Mouse (Mus musculus): ENCODE data around the gene Serpina3b. TPM values are rescaled to one million over a fixed set of nuclear protein-coding genes. Genes with fewer than 3 reads are reported as not detected.

Serpina3b gene
- polyA plus RNA-seq, 1 experiment from 2014 or later, result 0.05 TPM

GRCm38 (mm10) chr12:104131041-104131440 lies 3.2 kb downstream of the Serpina3b start:
- H3K4me1 ChIP-seq (replicated peaks; ENCODE audit: control insufficient read depth, insufficient read depth), result no peaks in the 10 kb centered on the region
- H3K27ac ChIP-seq (replicated peaks), result no peak overlapping the region
- no peak overlapping the region for H3K4me2 ChIP-seq (replicated peaks; ENCODE audit: low read depth)
- ATAC-seq (ENCODE audit: low FRiP score, low TSS enrichment) (no peak), DNase-seq (ENCODE audit: low spot score) (no peak)
- TF ChIP-seq EP300 (optimal IDR thresholded peaks at IDR 0.05), result no peak
- TF ChIP-seq CTCF (IDR thresholded peaks at IDR 0.05; ENCODE audit: low read depth), result no peak
- no peak overlapping the region for H3K9ac ChIP-seq (ENCODE audit: low read length)
- H3K27me3 ChIP-seq (ENCODE audit: control insufficient read depth, insufficient read depth, low read length), result no peaks in the 10 kb centered on the region
- H3K36me3 ChIP-seq (ENCODE audit: control insufficient read depth, insufficient read depth, low read length), result no peaks in the 10 kb centered on the region
- no peaks in the 10 kb centered on the region for H3K9me3 ChIP-seq (ENCODE audit: control insufficient read depth, low read length)
- no peak overlapping the region for H3K4me3 ChIP-seq (ENCODE audit: low read depth, low read length)

- H3K4me3 ChIP-seq (ENCODE audit: low read depth, low read length), result no peak overlapping the region
- H3K4me1 ChIP-seq (replicated peaks; ENCODE audit: control insufficient read depth, insufficient read depth), result no peaks in the 10 kb centered on the region
- TF ChIP-seq CTCF (IDR thresholded peaks at IDR 0.05; ENCODE audit: low read depth) (no peak), EP300 (optimal IDR thresholded peaks at IDR 0.05) (no peak)
- no peak overlapping the region for H3K27ac ChIP-seq (replicated peaks)
- no peaks in the 10 kb centered on the region for H3K36me3 ChIP-seq (ENCODE audit: control insufficient read depth, insufficient read depth, low read length)
- no peak for ATAC-seq (ENCODE audit: low FRiP score, low TSS enrichment)
- no peak for DNase-seq (ENCODE audit: low spot score)
- no peaks in the 10 kb centered on the region for H3K9me3 ChIP-seq (ENCODE audit: control insufficient read depth, low read length)
- no peaks in the 10 kb centered on the region for H3K27me3 ChIP-seq (ENCODE audit: control insufficient read depth, insufficient read depth, low read length)
- no peak overlapping the region for H3K4me2 ChIP-seq (replicated peaks; ENCODE audit: low read depth)
- 74% methylated on average over 2 of the region's 2 CpGs for WGBS
- H3K9ac ChIP-seq (ENCODE audit: low read length), result no peak overlapping the region
Measured at GRCm38 (mm10) chr12:104138216-104138615, 10.4 kb downstream of the Serpina3b start.

GRCm38 (mm10) chr12:104140543-104141103 lies 12.8 kb downstream of the Serpina3b start:
- H3K4me2 ChIP-seq (replicated peaks; ENCODE audit: low read depth), result no peak overlapping the region
- H3K4me3 ChIP-seq (ENCODE audit: low read depth, low read length), result no peak overlapping the region
- H3K4me1 ChIP-seq (replicated peaks; ENCODE audit: control insufficient read depth, insufficient read depth), result no peaks in the 10 kb centered on the region
- no peak for TF ChIP-seq CTCF (IDR thresholded peaks at IDR 0.05; ENCODE audit: low read depth)
- TF ChIP-seq EP300 (optimal IDR thresholded peaks at IDR 0.05), result no peak
- H3K27ac ChIP-seq (replicated peaks), result no peak overlapping the region
- no peaks in the 10 kb centered on the region for H3K27me3 ChIP-seq (ENCODE audit: control insufficient read depth, insufficient read depth, low read length)
- WGBS, result 88% methylated on average over 4 of the region's 4 CpGs
- no peaks in the 10 kb centered on the region for H3K36me3 ChIP-seq (ENCODE audit: control insufficient read depth, insufficient read depth, low read length)
- no peaks in the 10 kb centered on the region for H3K9me3 ChIP-seq (ENCODE audit: control insufficient read depth, low read length)
- ATAC-seq (ENCODE audit: low FRiP score, low TSS enrichment) (no peak), DNase-seq (ENCODE audit: low spot score) (peak; percentile 6)
- H3K9ac ChIP-seq (ENCODE audit: low read length), result no peak overlapping the region

- Histone ChIP-seq H3K4me1 (replicated peaks; ENCODE audit: control insufficient read depth, insufficient read depth) (no peaks in the 10 kb centered on the region), H3K4me2 (replicated peaks; ENCODE audit: low read depth) (no peak overlapping the region), H3K27ac (replicated peaks) (no peak overlapping the region), H3K27me3 (ENCODE audit: control insufficient read depth, insufficient read depth, low read length) (no peaks in the 10 kb centered on the region), H3K36me3 (ENCODE audit: control insufficient read depth, insufficient read depth, low read length) (no peaks in the 10 kb centered on the region), H3K9ac (ENCODE audit: low read length) (no peak overlapping the region), H3K4me3 (ENCODE audit: low read depth, low read length) (no peak overlapping the region), H3K9me3 (ENCODE audit: control insufficient read depth, low read length) (no peaks in the 10 kb centered on the region)
- 80% methylated on average over 1 of the region's 1 CpGs for WGBS
- ATAC-seq (ENCODE audit: low FRiP score, low TSS enrichment) (no peak), DNase-seq (ENCODE audit: low spot score) (peak; percentile 3)
- TF ChIP-seq CTCF (IDR thresholded peaks at IDR 0.05; ENCODE audit: low read depth) (no peak), EP300 (optimal IDR thresholded peaks at IDR 0.05) (no peak)
Measured at GRCm38 (mm10) chr12:104141506-104141905, 13.7 kb downstream of the Serpina3b start.

- no peak for ATAC-seq (ENCODE audit: low FRiP score, low TSS enrichment)
- Histone ChIP-seq H3K36me3 (ENCODE audit: control insufficient read depth, insufficient read depth, low read length) (no peaks in the 10 kb centered on the region), H3K27me3 (ENCODE audit: control insufficient read depth, insufficient read depth, low read length) (no peaks in the 10 kb centered on the region), H3K4me3 (ENCODE audit: low read depth, low read length) (no peak overlapping the region), H3K27ac (replicated peaks) (no peak overlapping the region), H3K4me1 (replicated peaks; ENCODE audit: control insufficient read depth, insufficient read depth) (no peaks in the 10 kb centered on the region), H3K9me3 (ENCODE audit: control insufficient read depth, low read length) (no peaks in the 10 kb centered on the region), H3K4me2 (replicated peaks; ENCODE audit: low read depth) (no peak overlapping the region), H3K9ac (ENCODE audit: low read length) (no peak overlapping the region)
- TF ChIP-seq CTCF (IDR thresholded peaks at IDR 0.05; ENCODE audit: low read depth), result no peak
- TF ChIP-seq EP300 (optimal IDR thresholded peaks at IDR 0.05), result no peak
- peak; percentile 8 for DNase-seq (ENCODE audit: low spot score)
- 22% methylated on average over 1 of the region's 1 CpGs for WGBS
Measured at GRCm38 (mm10) chr12:104142427-104142826, 14.6 kb downstream of the Serpina3b start.

GRCm38 (mm10) chr12:104143286-104143685 lies 15.5 kb downstream of the Serpina3b start:
- TF ChIP-seq EP300 (optimal IDR thresholded peaks at IDR 0.05), result no peak
- no peak for TF ChIP-seq CTCF (IDR thresholded peaks at IDR 0.05; ENCODE audit: low read depth)
- no peak overlapping the region for H3K4me2 ChIP-seq (replicated peaks; ENCODE audit: low read depth)
- no peaks in the 10 kb centered on the region for H3K27me3 ChIP-seq (ENCODE audit: control insufficient read depth, insufficient read depth, low read length)
- H3K4me1 ChIP-seq (replicated peaks; ENCODE audit: control insufficient read depth, insufficient read depth), result no peaks in the 10 kb centered on the region
- DNase-seq (ENCODE audit: low spot score) (no peak), ATAC-seq (ENCODE audit: low FRiP score, low TSS enrichment) (no peak)
- H3K9ac ChIP-seq (ENCODE audit: low read length), result no peak overlapping the region
- 57% methylated on average over 1 of the region's 1 CpGs for WGBS
- no peaks in the 10 kb centered on the region for H3K9me3 ChIP-seq (ENCODE audit: control insufficient read depth, low read length)
- H3K27ac ChIP-seq (replicated peaks), result no peak overlapping the region
- H3K4me3 ChIP-seq (ENCODE audit: low read depth, low read length), result no peak overlapping the region
- H3K36me3 ChIP-seq (ENCODE audit: control insufficient read depth, insufficient read depth, low read length), result no peaks in the 10 kb centered on the region
